Mouse (Mus musculus): ENCODE data around the gene Kctd8.

Gene Kctd8

DNA sequence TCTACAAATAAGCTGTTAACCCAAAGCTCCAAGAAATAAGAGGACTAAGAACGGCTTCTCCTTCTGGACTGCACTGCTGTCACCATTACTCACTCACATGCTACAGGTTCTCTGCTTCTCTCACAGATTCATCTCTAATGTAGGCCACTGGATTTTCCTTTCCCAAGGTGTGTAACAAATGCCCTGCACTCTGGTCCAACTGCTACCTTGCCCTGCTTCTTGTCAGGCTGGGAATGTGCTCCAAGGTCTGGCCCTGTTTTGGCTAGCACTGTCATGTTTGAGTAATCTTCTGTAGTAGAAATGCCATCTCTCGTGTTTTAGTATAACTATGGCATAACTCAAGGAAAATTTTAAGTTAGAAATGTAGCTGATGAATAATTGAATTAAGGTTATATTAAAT is 195.7 kb downstream of the Kctd8 start:
- no peak for DNase-seq

DNA sequence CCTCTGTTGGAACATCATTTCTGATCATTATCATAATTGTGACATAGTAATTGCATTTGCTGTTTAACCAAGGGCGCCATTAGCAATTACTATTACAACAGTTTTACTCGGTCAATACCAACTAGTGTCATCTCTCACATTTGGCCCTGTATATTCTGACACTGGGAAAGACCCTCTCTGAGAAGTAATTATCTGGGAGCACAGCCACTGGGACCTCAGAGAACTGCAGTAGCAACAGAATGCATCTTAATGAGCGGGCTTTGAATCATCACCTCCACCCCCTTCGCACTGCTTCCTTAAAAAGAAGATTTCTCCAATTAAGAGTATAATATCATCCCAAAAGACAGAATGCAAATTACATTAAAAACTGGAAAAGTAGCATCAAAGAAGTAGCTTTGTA is 200.4 kb downstream of the Kctd8 start:
- no peak for DNase-seq

GRCm38 (mm10) chr5:69108718-69109117 is 232.8 kb downstream of the Kctd8 start:
- no peak for DNase-seq

GRCm38 (mm10) chr5:69088912-69089311 is 252.6 kb downstream of the Kctd8 start:
- no peak for DNase-seq

Measured in lung, postnatal 36 days (tissue).